Mouse (Mus musculus) embryonic facial prominence, embryonic 14.5 days (tissue): ENCODE data around the gene Pnpla3. TPM values are rescaled to one million over a fixed set of nuclear protein-coding genes. Genes with fewer than 3 reads are reported as not detected.

Source experiments
- ATAC-seq: fragments of 200-750 bp; cut with Nextera tagmentation; 2 replicates; pipeline ENCODE4 v1.8.0; 2017; ENCODE audit warnings: low read depth, moderate number of reproducible peaks, moderate TSS enrichment
- DNase-seq: peaks from one replicate; pipeline ENCODE4 v3.0.0-alpha.2; 2015; ENCODE audit warnings: low spot score
- H3K27ac ChIP-seq: fragments of 300-500 bp; sonication (generic); replicated peaks from 2 replicates; pipeline ENCODE4 v1.5.1; 2014; ENCODE audit warnings: low read depth, mild to moderate bottlenecking, low read length, moderate library complexity
- H3K27me3 ChIP-seq: fragments of 300-500 bp; sonication (generic); replicated peaks from 2 replicates; pipeline ENCODE4 v1.6.1; 2014; ENCODE audit warnings: low read length; ENCODE audit not compliant: control insufficient read depth, insufficient read depth
- H3K36me3 ChIP-seq: fragments of 300-500 bp; sonication (generic); 2 replicates; pipeline ENCODE4 v1.6.1; 2014; ENCODE audit warnings: low read length, mixed read lengths; ENCODE audit not compliant: control insufficient read depth, insufficient read depth
- H3K4me1 ChIP-seq: fragments of 300-500 bp; sonication (generic); 2 replicates; pipeline ENCODE4 v1.6.1; 2014; ENCODE audit warnings: antibody characterized with exemption, low read length; ENCODE audit not compliant: control insufficient read depth, insufficient read depth
- H3K4me2 ChIP-seq: fragments of 300-500 bp; sonication (generic); 2 replicates; pipeline ENCODE4 v1.6.1; 2014; ENCODE audit warnings: low read depth, mild to moderate bottlenecking, low read length, moderate library complexity, mixed read lengths
- H3K4me3 ChIP-seq: fragments of 300-500 bp; sonication (generic); 2 replicates; pipeline ENCODE4 v1.5.1; 2014; ENCODE audit warnings: low read depth, mild to moderate bottlenecking, low read length
- H3K9ac ChIP-seq: fragments of 300-500 bp; sonication (generic); 2 replicates; pipeline ENCODE4 v1.6.1; 2014; ENCODE audit warnings: low read depth, mild to moderate bottlenecking, low read length, moderate library complexity, mixed read lengths
- H3K9me3 ChIP-seq: fragments of 300-500 bp; sonication (generic); 2 replicates; pipeline ENCODE4 v1.6.1; 2016; ENCODE audit warnings: low read length; ENCODE audit not compliant: control insufficient read depth
- WGBS: fragments of 180-500 bp; shearing (Covaris S2); extraction: QIAGEN DNeasy Blood & Tissue Kit; methylation state at CpG from one replicate; pipeline ENCODE4 v1.1.7; 2014; 5-methylcytosine and 5-hydroxymethylcytosine counted together
- polyA plus RNA-seq: library from polyadenylated mRNA; unstranded; fragments of >200 nt; fragmentation: Nextera tagmentation; extraction: Ambion mirVana; gene quantifications from 2 replicates; pipeline ENCODE4 v1.2.1, GENCODE M21; 2014

Gene Pnpla3
- polyA plus RNA-seq, 1 experiment from 2014 or later: 0.89 TPM

DNA sequence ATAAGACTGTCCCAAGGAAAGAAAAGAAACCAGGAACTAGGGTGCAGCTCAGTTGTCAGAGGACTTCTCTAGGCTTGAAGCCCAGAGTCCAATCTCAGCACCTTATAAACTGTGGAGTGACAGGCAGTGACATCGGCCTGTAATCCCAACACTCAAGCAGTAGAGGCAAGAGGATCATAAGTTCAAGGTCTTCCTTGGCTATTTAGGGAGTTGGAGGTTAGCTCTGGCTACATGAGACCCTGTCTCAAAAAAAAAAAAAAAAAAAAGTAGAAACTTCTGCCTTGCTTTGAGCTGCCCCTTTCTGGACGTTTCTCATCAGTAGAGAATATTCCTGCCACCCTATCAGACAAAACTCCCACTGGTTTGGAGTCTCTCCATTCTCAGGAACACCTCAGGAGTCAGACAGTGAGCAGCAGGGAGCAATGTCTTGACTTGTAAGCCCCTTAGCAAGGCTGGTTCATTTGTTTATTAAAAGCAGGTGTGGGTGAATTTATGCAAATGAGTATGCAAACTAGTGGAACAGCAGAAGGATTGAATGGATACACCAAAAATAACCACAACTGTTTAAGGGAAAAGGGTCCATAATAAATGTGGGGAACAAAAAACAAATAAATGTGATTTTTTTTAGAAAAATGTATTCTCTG lies 21.4 kb downstream of the Pnpla3 start:
- no peak overlapping the region for H3K9ac ChIP-seq
- no peak for ATAC-seq
- no peak overlapping the region for H3K4me3 ChIP-seq
- WGBS: 56% methylated on average over 2 of the region's 2 CpGs
- H3K4me1 ChIP-seq: peaks cover 14% of the 10 kb centered on the region; the same call in 1 of the 2 replicates
- no peak for DNase-seq
- no peak overlapping the region for H3K4me2 ChIP-seq
- H3K36me3 ChIP-seq: no peaks in the 10 kb centered on the region
- H3K9me3 ChIP-seq: no peaks in the 10 kb centered on the region
- no peak overlapping the region for H3K27ac ChIP-seq
- H3K27me3 ChIP-seq: no peaks in the 10 kb centered on the region

GRCm38 (mm10) chr15:84189881-84190280 lies 22.2 kb downstream of the Pnpla3 start:
- Histone ChIP-seq H3K4me2 (no peak overlapping the region), H3K36me3 (no peaks in the 10 kb centered on the region), H3K4me3 (no peak overlapping the region), H3K9me3 (no peaks in the 10 kb centered on the region), H3K9ac (no peak overlapping the region), H3K27me3 (no peaks in the 10 kb centered on the region), H3K4me1 (peaks cover 12% of the 10 kb centered on the region; the same call in 1 of the 2 replicates), H3K27ac (no peak overlapping the region)
- 42% methylated on average over 3 of the region's 3 CpGs for WGBS
- DNase-seq (peak; percentile 24), ATAC-seq (no peak)

DNA sequence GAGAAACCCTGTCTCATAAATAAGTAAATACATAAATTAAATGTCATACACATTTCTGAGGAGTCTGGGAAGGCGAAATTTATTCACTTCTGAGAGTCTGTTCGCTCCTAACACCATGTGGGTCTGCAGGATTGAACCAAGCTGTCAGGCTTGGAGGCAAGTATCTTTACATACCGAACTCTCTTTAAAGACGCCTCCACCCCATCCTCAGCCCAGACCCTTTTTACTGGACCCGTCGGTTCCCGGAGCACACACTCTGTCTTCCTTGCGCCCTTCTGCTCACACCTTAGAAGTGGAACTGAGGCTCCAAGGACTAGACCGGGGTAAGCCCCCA lies 24.1 kb downstream of the Pnpla3 start:
- H3K4me2 ChIP-seq: peak overlapping the region; percentile 68
- under 1% methylated on average over 9 of the region's 9 CpGs for WGBS
- peak overlapping the region; percentile 86 for H3K9ac ChIP-seq
- no peaks in the 10 kb centered on the region for H3K27me3 ChIP-seq
- peak overlapping the region; percentile 91 for H3K27ac ChIP-seq
- H3K36me3 ChIP-seq: peaks cover 8% of the 10 kb centered on the region
- H3K4me3 ChIP-seq: peak overlapping the region; percentile 82
- DNase-seq (no peak), ATAC-seq (no peak; the same call in 1 of the 2 replicates)
- H3K9me3 ChIP-seq: no peaks in the 10 kb centered on the region
- H3K4me1 ChIP-seq: peaks cover 12% of the 10 kb centered on the region; the same call in 1 of the 2 replicates

DNA sequence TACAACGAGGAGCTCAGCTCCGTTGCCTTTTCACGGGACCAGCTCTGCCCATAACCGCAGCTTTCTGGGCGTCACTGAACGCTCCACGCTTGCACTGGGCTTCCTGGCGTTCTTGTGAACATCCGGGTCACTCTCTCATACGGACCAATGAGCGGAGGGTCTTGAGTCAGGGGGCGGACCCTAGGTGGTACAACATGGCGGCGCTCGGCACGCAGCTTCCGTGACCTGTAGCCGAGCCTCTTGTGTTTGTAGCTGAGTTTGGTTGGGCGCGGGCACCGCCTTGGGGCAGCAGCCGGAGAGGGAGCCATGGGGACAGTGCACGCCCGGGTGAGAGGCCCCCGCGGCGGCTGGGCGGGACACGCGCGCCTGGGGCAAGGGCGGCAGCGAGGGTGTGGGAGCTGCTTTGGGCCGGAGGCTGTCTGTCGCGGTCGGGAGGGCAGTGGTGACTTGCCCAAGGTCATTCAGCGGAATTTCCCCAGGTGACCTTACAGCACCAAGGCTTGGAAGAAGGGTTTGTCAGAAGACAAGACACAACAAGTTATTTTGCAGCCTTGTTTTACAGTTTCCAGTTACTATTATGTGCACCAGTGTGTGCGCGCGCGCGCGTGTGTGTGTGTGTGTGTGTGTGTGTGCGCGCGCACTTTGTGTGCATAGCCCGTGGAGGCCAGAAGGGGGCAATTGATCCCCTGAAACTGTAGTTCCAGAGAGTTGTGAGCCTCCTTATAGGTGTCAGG lies 24.6 kb downstream of the Pnpla3 start, which contains the start of gene Samm50:
TSS of gene Samm50 (plus strand) at position 184 of the 734 bp plus-strand sequence.
- DNase-seq (peak; percentile 98), ATAC-seq (peak; percentile 100)
- peak within 1 kb of the TSS; percentile 91 for H3K27ac ChIP-seq
- H3K27me3 ChIP-seq: no peaks in the 10 kb centered on the region
- peaks cover 13% of the 10 kb centered on the region for H3K36me3 ChIP-seq
- 6% methylated on average over 28 of the region's 48 CpGs for WGBS
- no peaks in the 10 kb centered on the region for H3K9me3 ChIP-seq
- peaks cover 12% of the 10 kb centered on the region; the same call in 1 of the 2 replicates for H3K4me1 ChIP-seq
- peak within 1 kb of the TSS; percentile 82 for H3K4me3 ChIP-seq
- H3K4me2 ChIP-seq: peak within 1 kb of the TSS; percentile 68
- H3K9ac ChIP-seq: peak within 1 kb of the TSS; percentile 86

DNA sequence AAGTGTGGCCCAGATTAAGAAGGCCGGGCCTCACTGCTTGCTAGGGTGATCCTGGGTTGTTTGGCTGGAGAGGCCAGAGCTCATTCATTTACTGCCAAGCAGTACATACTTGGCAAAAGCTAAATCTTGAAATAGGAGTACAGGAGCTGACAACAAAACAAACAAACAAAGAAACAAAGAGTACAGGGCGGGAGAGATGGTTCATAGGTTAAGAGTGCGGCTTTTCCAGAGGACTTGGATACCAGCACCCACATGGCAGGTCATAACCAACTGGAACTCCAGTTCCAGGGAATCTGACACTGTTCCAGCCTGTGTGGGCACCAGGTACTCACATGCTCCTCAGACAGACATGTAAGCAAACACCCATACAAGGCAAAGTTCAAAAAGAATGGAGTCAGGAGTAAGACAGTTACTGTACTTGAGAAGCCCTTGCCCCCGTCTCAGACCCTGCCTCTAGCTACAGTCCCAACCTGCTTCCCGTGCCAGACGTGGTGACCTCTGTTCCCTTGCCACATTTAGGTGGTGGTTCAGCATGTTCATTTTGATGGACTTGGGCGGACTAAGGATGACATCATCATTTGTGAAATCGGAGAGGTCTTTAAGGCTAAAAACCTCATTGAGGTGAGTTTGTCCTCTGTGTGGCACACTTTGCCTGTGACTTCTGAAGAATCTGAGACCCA lies 29.0 kb downstream of the Pnpla3 start:
- Histone ChIP-seq H3K4me3 (no peak overlapping the region), H3K36me3 (peaks cover 57% of the 10 kb centered on the region), H3K9me3 (no peaks in the 10 kb centered on the region), H3K4me2 (no peak overlapping the region), H3K4me1 (peaks cover 8% of the 10 kb centered on the region; the same call in 1 of the 2 replicates), H3K27ac (no peak overlapping the region), H3K27me3 (no peaks in the 10 kb centered on the region), H3K9ac (no peak overlapping the region)
- 83% methylated on average over 8 of the region's 8 CpGs for WGBS
- no peak for DNase-seq
- no peak for ATAC-seq

GRCm38 (mm10) chr15:84207327-84207726 lies 39.7 kb downstream of the Pnpla3 start:
- Histone ChIP-seq H3K9ac (no peak overlapping the region), H3K36me3 (peaks cover 94% of the 10 kb centered on the region), H3K4me3 (no peak overlapping the region), H3K9me3 (no peaks in the 10 kb centered on the region), H3K4me2 (no peak overlapping the region), H3K4me1 (peaks cover under 1% of the 10 kb centered on the region; the same call in 1 of the 2 replicates), H3K27ac (no peak overlapping the region), H3K27me3 (no peaks in the 10 kb centered on the region)
- no peak for DNase-seq
- WGBS: 95% methylated on average over 4 of the region's 4 CpGs
- ATAC-seq: no peak

DNA sequence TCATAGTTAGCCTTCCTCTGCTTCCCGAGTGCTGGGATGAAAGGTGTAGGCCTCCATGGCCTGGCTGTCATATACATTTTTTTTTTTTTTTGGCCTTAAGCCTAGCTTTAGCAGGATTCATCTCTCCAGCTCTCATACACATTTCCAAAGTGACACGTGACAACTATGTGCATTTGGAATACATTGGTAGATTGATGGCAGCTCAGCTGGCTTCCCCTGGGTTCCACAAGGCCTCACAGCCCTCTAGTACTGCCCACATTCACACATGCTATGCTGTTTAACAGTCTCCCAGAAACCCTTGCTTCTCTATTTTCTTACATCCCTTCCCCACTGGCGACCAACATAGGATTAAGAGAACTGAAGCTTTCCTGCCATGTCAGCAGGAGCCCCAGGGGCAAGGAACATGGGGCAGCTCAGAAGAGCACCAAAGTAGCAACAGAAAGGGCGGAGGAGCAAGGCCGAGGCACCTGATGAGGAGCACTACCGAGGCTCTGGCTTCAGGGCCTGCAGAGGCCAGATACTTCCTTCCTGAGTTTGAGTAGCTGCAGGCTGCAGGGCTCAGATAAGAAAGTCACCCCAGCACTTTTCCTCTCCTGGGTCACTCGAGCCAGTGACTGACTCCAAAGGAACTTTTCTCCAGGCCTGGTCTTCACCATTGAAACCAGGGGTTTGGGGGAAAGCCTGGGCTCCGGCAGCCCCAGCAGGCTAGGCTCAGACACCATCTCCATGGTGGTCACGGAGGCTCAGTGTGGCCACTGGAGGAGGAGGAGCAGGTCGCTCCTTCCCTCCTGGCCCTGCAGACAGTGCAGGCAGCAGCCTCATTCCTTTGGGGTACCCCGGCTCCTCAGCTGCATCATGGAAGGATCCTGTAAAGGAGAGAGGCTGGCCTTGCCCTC lies 42.1 kb downstream of the Pnpla3 start:
- DNase-seq (no peak), ATAC-seq (no peak)
- peaks cover 82% of the 10 kb centered on the region for H3K36me3 ChIP-seq
- H3K4me2 ChIP-seq: no peak overlapping the region
- H3K4me3 ChIP-seq: no peak overlapping the region
- H3K9me3 ChIP-seq: no peaks in the 10 kb centered on the region
- no peaks in the 10 kb centered on the region for H3K27me3 ChIP-seq
- H3K27ac ChIP-seq: no peak overlapping the region
- H3K4me1 ChIP-seq: peaks cover 3% of the 10 kb centered on the region
- no peak overlapping the region for H3K9ac ChIP-seq
- 83% methylated on average over 9 of the region's 11 CpGs for WGBS

- Histone ChIP-seq H3K9me3 (no peaks in the 10 kb centered on the region), H3K4me3 (no peak overlapping the region), H3K9ac (no peak overlapping the region), H3K4me2 (no peak overlapping the region), H3K36me3 (peaks cover 82% of the 10 kb centered on the region), H3K4me1 (peaks cover 3% of the 10 kb centered on the region), H3K27me3 (no peaks in the 10 kb centered on the region), H3K27ac (no peak overlapping the region)
- no peak for ATAC-seq
- DNase-seq: no peak
- 91% methylated on average over 13 of the region's 13 CpGs for WGBS
Measured at GRCm38 (mm10) chr15:84210461-84210860, 42.8 kb downstream of the Pnpla3 start.
